Mouse (Mus musculus): ENCODE data around the gene Ldb3. TPM values are rescaled to one million over a fixed set of nuclear protein-coding genes. Genes with fewer than 3 reads are reported as not detected.

The Ldb3 gene
- polyA plus RNA-seq, 1 experiment from 2014 or later, result 1.9 TPM

DNA sequence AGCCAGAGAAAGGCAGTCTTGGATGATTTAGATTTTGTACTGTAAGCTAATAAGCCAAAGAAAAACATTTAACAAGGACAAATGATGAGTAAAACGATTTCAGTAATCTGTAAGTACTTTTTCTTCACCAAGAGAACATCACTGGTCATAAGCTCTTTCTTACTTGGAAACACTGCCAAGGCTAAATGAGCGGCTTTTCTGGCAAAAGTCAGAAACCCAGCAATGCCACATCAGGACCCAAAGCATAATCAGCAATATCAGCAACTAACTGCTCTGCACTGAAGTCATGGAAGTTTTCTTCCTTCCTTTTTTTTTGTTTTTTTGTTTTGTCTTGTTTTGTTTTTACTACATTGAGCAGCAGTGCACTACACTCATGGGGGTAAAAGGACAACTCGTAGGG is 91.1 kb downstream of the Ldb3 start:
- Histone ChIP-seq H3K9me3 (no peaks in the 10 kb centered on the region), H3K27me3 (no peaks in the 10 kb centered on the region), H3K4me1 (replicated peaks) (peaks cover 43% of the 10 kb centered on the region), H3K4me2 (no peak overlapping the region), H3K4me3 (replicated peaks) (no peak overlapping the region), H3K9ac (replicated peaks) (no peak overlapping the region), H3K36me3 (no peaks in the 10 kb centered on the region), H3K27ac (no peak overlapping the region)
- 85% methylated on average over 3 of the region's 3 CpGs for WGBS
- no peak for ATAC-seq (ENCODE audit: insufficient number of reproducible peaks, insufficient read depth, low FRiP score, low TSS enrichment, low read depth)

DNA sequence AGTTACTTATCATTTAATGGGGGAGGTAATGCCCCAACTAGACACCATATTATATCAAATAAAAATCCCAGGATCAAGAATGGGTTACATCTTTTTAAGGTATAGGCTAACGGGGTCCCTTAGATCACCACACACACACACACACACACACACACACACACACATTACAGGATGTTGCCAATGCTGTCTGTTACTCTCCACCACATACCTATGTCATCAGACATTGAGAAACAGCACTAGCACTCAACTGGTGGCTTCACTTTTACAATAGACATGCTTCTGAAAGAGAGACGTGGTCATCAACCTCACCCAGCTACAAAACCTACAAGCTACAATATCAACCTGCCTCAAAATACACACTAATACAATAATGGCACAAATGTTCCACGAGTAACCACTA is 94.8 kb downstream of the Ldb3 start:
- WGBS, result 85% methylated on average over 3 of the region's 3 CpGs
- Histone ChIP-seq H3K4me2 (no peak overlapping the region), H3K9me3 (no peaks in the 10 kb centered on the region), H3K27ac (no peak overlapping the region), H3K4me1 (replicated peaks) (peaks cover 35% of the 10 kb centered on the region), H3K36me3 (no peaks in the 10 kb centered on the region), H3K27me3 (no peaks in the 10 kb centered on the region), H3K4me3 (replicated peaks) (no peak overlapping the region), H3K9ac (replicated peaks) (no peak overlapping the region)
- ATAC-seq (ENCODE audit: insufficient number of reproducible peaks, insufficient read depth, low FRiP score, low TSS enrichment, low read depth), result no peak

DNA sequence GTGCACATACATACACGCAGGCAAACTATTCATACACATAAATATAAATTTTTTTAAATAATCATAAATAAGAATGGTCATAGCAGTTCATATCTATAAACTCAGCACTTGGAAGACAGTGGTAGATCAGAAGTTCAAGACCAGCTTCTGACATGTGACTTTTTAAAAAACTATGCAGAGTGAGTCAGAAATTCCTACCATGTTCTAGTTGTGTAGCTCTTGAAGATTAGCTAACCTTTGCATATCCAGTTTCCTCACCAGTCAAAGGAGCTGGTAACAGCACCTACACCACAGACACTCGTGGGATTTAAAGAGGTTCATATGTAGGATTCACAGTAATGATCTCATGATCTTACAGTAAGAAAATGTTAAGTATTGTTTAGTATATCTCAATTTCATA is 95.8 kb downstream of the Ldb3 start:
- 82% methylated on average over 2 of the region's 2 CpGs for WGBS
- Histone ChIP-seq H3K4me1 (replicated peaks) (peaks cover 27% of the 10 kb centered on the region), H3K27me3 (no peaks in the 10 kb centered on the region), H3K27ac (no peak overlapping the region), H3K4me3 (replicated peaks) (no peak overlapping the region), H3K9me3 (no peaks in the 10 kb centered on the region), H3K36me3 (no peaks in the 10 kb centered on the region), H3K9ac (replicated peaks) (no peak overlapping the region), H3K4me2 (no peak overlapping the region)
- ATAC-seq (ENCODE audit: insufficient number of reproducible peaks, insufficient read depth, low FRiP score, low TSS enrichment, low read depth), result no peak

DNA sequence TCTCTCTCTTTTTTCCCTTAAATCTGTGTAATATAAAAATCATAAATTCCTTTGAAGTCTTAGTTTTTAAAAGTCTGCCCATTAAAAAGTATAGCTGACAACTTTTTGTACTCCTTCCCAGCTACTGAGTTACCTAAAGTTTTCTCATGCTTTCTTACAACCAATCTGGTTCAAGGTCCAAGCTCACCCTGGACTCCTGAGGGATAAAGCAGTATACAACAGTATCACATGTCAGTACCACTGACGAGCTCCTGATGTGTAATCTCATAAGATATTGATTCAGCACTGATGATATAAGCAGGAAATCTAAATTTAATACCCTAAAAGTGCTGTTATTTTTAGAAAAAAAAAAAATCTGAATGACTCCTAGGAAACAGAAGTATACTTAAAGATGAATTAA is 97.5 kb downstream of the Ldb3 start:
- Histone ChIP-seq H3K4me3 (replicated peaks) (no peak overlapping the region), H3K4me2 (no peak overlapping the region), H3K27ac (no peak overlapping the region), H3K9ac (replicated peaks) (no peak overlapping the region), H3K27me3 (no peaks in the 10 kb centered on the region), H3K4me1 (replicated peaks) (peaks cover 19% of the 10 kb centered on the region), H3K9me3 (no peaks in the 10 kb centered on the region), H3K36me3 (no peaks in the 10 kb centered on the region)
- ATAC-seq (ENCODE audit: insufficient number of reproducible peaks, insufficient read depth, low FRiP score, low TSS enrichment, low read depth), result no peak
- 71% methylated on average over 1 of the region's 1 CpGs for WGBS

DNA sequence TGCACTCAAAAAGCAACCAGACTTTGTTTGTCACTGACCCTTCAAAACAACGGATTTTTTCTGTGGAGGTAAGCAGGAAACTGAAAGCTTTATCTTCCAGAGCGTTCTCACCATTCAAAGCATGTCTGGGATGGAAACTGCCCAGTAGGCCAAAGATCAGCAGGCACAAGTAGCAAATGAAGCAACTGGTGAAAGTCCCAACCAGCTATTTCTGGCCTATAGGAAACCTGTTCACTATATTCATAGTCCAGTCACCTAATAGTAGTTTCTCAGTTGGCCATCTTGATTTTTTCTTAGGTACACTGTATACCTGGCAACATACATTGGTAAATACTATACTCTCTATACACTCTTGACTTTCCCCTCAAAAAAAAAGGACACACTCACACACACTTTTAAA is 98.6 kb downstream of the Ldb3 start:
- Histone ChIP-seq H3K9me3 (no peaks in the 10 kb centered on the region), H3K4me2 (no peak overlapping the region), H3K36me3 (no peaks in the 10 kb centered on the region), H3K27me3 (no peaks in the 10 kb centered on the region), H3K4me3 (replicated peaks) (no peak overlapping the region), H3K27ac (no peak overlapping the region), H3K9ac (replicated peaks) (no peak overlapping the region), H3K4me1 (replicated peaks) (peaks cover 13% of the 10 kb centered on the region)
- 81% methylated on average over 2 of the region's 2 CpGs for WGBS
- ATAC-seq (ENCODE audit: insufficient number of reproducible peaks, insufficient read depth, low FRiP score, low TSS enrichment, low read depth), result no peak

DNA sequence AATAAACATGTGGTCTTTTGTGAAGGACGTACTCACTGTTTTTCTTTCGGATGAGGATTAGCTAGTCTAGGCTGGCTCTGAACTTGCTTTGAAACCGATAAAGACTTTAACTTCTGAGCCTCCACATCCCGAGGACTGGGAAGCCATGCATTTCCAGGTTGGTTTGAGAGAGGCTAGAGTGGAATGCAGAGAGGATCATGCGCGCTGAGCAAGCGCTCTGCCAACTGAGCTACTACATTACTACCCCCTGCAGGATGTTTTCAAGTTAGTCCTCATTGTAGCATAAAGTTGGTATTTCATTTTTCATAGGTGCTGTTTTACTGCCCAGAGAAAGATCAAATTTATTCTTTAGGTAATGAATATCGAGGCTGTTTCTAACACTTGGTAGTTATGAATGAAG is 102.3 kb downstream of the Ldb3 start:
- Histone ChIP-seq H3K4me3 (replicated peaks) (no peak overlapping the region), H3K9ac (replicated peaks) (no peak overlapping the region), H3K9me3 (no peaks in the 10 kb centered on the region), H3K4me1 (replicated peaks) (peaks cover 24% of the 10 kb centered on the region), H3K27me3 (no peaks in the 10 kb centered on the region), H3K27ac (peak overlapping the region; percentile 41; the same call in 1 of the 2 replicates), H3K4me2 (no peak overlapping the region), H3K36me3 (no peaks in the 10 kb centered on the region)
- no peak for ATAC-seq (ENCODE audit: insufficient number of reproducible peaks, insufficient read depth, low FRiP score, low TSS enrichment, low read depth)
- 72% methylated on average over 8 of the region's 8 CpGs for WGBS

DNA sequence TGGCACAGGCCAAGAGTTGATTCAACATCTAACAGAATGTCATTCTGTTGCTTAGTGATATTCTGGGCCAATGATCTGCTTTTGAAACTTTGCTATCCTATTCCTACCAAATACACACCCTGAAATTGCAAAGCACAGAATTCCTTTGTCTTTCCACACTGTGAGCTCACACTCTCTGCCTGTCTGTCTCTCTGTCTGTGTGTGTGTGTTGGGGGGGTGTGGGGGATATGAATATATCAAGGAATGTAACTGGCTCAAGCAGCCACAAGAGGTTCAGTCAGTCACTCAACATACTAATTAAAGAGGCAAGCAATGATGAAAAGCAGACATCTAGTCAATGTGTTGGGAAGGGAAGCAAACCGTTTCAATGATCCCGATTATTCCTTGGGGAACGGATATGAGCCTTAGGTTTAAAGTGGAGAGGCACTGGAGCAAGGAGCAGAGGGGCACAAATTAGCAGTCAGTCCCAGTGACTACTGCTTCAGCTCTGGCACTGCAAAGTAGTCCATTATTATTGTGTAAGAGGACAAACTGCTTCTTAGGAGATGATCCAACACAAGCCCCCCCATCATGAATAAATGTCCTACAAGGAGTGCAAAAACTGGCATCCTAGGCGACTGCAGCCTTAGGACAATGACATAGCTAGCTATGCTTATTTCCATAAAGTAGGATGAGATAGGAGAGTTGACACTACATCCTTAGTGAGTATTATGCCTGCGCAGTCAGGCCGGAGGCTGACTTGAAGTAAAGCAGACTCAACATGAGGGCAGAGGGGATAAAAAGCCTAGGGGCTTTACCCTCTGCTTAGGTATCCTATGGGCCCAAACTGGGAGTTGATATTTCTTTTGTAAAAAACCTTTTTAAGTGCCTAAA is 104.8 kb downstream of the Ldb3 start:
- Histone ChIP-seq H3K36me3 (no peaks in the 10 kb centered on the region), H3K27ac (no peak overlapping the region), H3K9me3 (no peaks in the 10 kb centered on the region), H3K9ac (replicated peaks) (no peak overlapping the region), H3K4me2 (no peak overlapping the region), H3K4me1 (replicated peaks) (peaks cover 15% of the 10 kb centered on the region), H3K27me3 (no peaks in the 10 kb centered on the region), H3K4me3 (replicated peaks) (no peak overlapping the region)
- no peak for ATAC-seq (ENCODE audit: insufficient number of reproducible peaks, insufficient read depth, low FRiP score, low TSS enrichment, low read depth)
- 54% methylated on average over 6 of the region's 6 CpGs for WGBS

Other genes with a start within 250 kb of the Ldb3 start
- gene Fam25c, start 233.2 kb downstream of the Ldb3 start, polyA plus RNA-seq (2016; fragmentation: Nextera tagmentation; extraction: Ambion mirVana), result 0.84 TPM in 1 of 2 replicates, not detected in the other
- gene Sncg, start 213.9 kb downstream of the Ldb3 start, polyA plus RNA-seq (2016; fragmentation: Nextera tagmentation; extraction: Ambion mirVana), result 3.5 and 7.5 TPM in 2 replicates
- 6.7 and 6.8 TPM in 2 replicates for gene Mmrn2, start 213.2 kb downstream of the Ldb3 start, polyA plus RNA-seq (2016; fragmentation: Nextera tagmentation; extraction: Ambion mirVana)
- 67.4 and 74.3 TPM in 2 replicates for gene Bmpr1a, start 85.3 kb downstream of the Ldb3 start, polyA plus RNA-seq (2016; fragmentation: Nextera tagmentation; extraction: Ambion mirVana)
- not detected in 2 replicates for gene 9230112D13Rik, start 65.9 kb downstream of the Ldb3 start, polyA plus RNA-seq (2016; fragmentation: Nextera tagmentation; extraction: Ambion mirVana)
- 0.10 TPM in 1 of 2 replicates, not detected in the other for gene Opn4, start 11.5 kb upstream of the Ldb3 start, polyA plus RNA-seq (2016; fragmentation: Nextera tagmentation; extraction: Ambion mirVana)
- 35.1 and 37.2 TPM in 2 replicates for gene Wapl, start 85.2 kb upstream of the Ldb3 start, polyA plus RNA-seq (2016; fragmentation: Nextera tagmentation; extraction: Ambion mirVana)
- 0.24 and 1.00 TPM in 2 replicates for gene Grid1, start 231.4 kb upstream of the Ldb3 start, polyA plus RNA-seq (2016; fragmentation: Nextera tagmentation; extraction: Ambion mirVana)